Mouse (Mus musculus) activated CD4-positive, CD25-positive, alpha-beta regulatory T cell, adult 4 months (primary cell): Measurements from ENCODE around the gene Olfr695. TPM values are rescaled to one million over a fixed set of nuclear protein-coding genes. Genes with fewer than 3 reads are reported as not detected.
"Not testable (repeated sequence)": the region's sequence is repeated elsewhere in the genome, so short reads cannot be mapped to it uniquely, and the experiment has no call there.

Experiments used
- ATAC-seq: one replicate; pipeline ENCODE4 v1.8.0; 2017
- polyA plus RNA-seq, 2 experiments: library from polyadenylated mRNA; unstranded; fragments of 100-300 nt; shearing (Covaris generic); gene quantifications; one replicate each; pipeline ENCODE4 v1.2.1; 2017

Gene Olfr695
- polyA plus RNA-seq, result not detected

- ATAC-seq, result no peak
Observed at GRCm38 (mm10) chr7:106716296-106716695, at the start of gene Olfr695. Olfr695 (minus strand) TSS chr7:106716396.

GRCm38 (mm10) chr7:106761008-106761407 is 44.8 kb upstream of the Olfr695 start:
- ATAC-seq, result not testable (repeated sequence)

GRCm38 (mm10) chr7:106758800-106759199 is 42.6 kb upstream of the Olfr695 start:
- no peak for ATAC-seq

- no peak for ATAC-seq
Observed at GRCm38 (mm10) chr7:106755297-106755696, 39.1 kb upstream of the Olfr695 start, which contains the start of gene Olfr698. Olfr698 (minus strand) TSS chr7:106755397.

GRCm38 (mm10) chr7:106745811-106746210 is 29.6 kb upstream of the Olfr695 start:
- no peak for ATAC-seq

- no peak for ATAC-seq
Observed at GRCm38 (mm10) chr7:106742343-106742742, 26.1 kb upstream of the Olfr695 start, which contains the start of gene Olfr697. Olfr697 (minus strand) TSS chr7:106742443.

GRCm38 (mm10) chr7:106737028-106737427 is 20.8 kb upstream of the Olfr695 start:
- no peak for ATAC-seq

GRCm38 (mm10) chr7:106733717-106734116 is 17.5 kb upstream of the Olfr695 start:
- no peak for ATAC-seq

- ATAC-seq, result not testable (repeated sequence)
Observed at GRCm38 (mm10) chr7:106725654-106726053, 9.5 kb upstream of the Olfr695 start.

GRCm38 (mm10) chr7:106711463-106711862 is 4.7 kb downstream of the Olfr695 start:
- no peak for ATAC-seq

- not testable (repeated sequence) for ATAC-seq
Observed at GRCm38 (mm10) chr7:106707705-106708104, 8.5 kb downstream of the Olfr695 start.

- no peak for ATAC-seq
Observed at GRCm38 (mm10) chr7:106696891-106697290, 19.3 kb downstream of the Olfr695 start.

GRCm38 (mm10) chr7:106692976-106693375 is 23.2 kb downstream of the Olfr695 start:
- no peak for ATAC-seq

- ATAC-seq, result no peak
Observed at GRCm38 (mm10) chr7:106691714-106692113, 24.5 kb downstream of the Olfr695 start, which contains the start of gene Olfr694. Olfr694 (minus strand) TSS chr7:106691814.

GRCm38 (mm10) chr7:106685382-106685781 is 30.8 kb downstream of the Olfr695 start:
- no peak for ATAC-seq

GRCm38 (mm10) chr7:106680484-106680883 is 35.7 kb downstream of the Olfr695 start, which contains the start of gene Olfr693:
Olfr693 (minus strand) TSS chr7:106680584.
- ATAC-seq, result no peak

Other genes with a start within 250 kb of the Olfr695 start
- not detected for gene Olfr693, start 35.8 kb downstream of the Olfr695 start, polyA plus RNA-seq
- not detected for gene Olfr694, start 24.6 kb downstream of the Olfr695 start, polyA plus RNA-seq
- not detected for gene Olfr697, start 26.0 kb upstream of the Olfr695 start, polyA plus RNA-seq
- under 1 TPM in 1 of 2 experiments, not detected in 1; 0.85 TPM for gene Olfr698, start 39.0 kb upstream of the Olfr695 start, polyA plus RNA-seq
- gene Olfr699, start 76.8 kb upstream of the Olfr695 start, polyA plus RNA-seq, result not detected
- not detected for gene Olfr700, start 92.4 kb upstream of the Olfr695 start, polyA plus RNA-seq
- gene Olfr701, start 97.7 kb upstream of the Olfr695 start, polyA plus RNA-seq, result not detected
- gene Olfr702, start 117.5 kb upstream of the Olfr695 start, polyA plus RNA-seq, result not detected
- not detected for gene Olfr703, start 127.0 kb upstream of the Olfr695 start, polyA plus RNA-seq
- not detected for gene Olfr704, start 146.8 kb upstream of the Olfr695 start, polyA plus RNA-seq
- not detected for gene Olfr705, start 160.5 kb upstream of the Olfr695 start, polyA plus RNA-seq
- not detected for gene Olfr706, start 171.8 kb upstream of the Olfr695 start, polyA plus RNA-seq
- not detected for gene Olfr707, start 184.8 kb upstream of the Olfr695 start, polyA plus RNA-seq
- not detected for gene Olfr1532-ps1, start 191.6 kb upstream of the Olfr695 start, polyA plus RNA-seq
- not detected for gene Olfr709-ps1, start 215.8 kb upstream of the Olfr695 start, polyA plus RNA-seq
- gene Olfr710, start 231.9 kb upstream of the Olfr695 start, polyA plus RNA-seq, result not detected
- under 1 TPM in 1 of 2 experiments, not detected in 1; 0.08 TPM for gene Olfr6, start 247.5 kb upstream of the Olfr695 start, polyA plus RNA-seq